Mouse (Mus musculus): ENCODE results near the gene Gucy1b2.

- TF ChIP-seq CTCF (IDR thresholded peaks at IDR 0.05; ENCODE audit: low read depth) (no peak), EP300 (IDR thresholded peaks at IDR 0.05; ENCODE audit: low read depth) (no peak)
These were observed 41.3 kb upstream of the Gucy1b2 start for GRCm38 (mm10) chr14:62497391-62497790.
